In genomic region chr14:31830571-31831369, GRCm38 (mm10) we compare ENCODE assay signal across 7 mouse cellular contexts. TPM values are rescaled to one million over a fixed set of nuclear protein-coding genes. Genes with fewer than 3 reads are reported as not detected.
DNase-seq lines count a peak whose midpoint lies in the region; ATAC-seq lines count a peak whose summit lies in the region.

Gene Ankrd28, minus strand, starts transcription at chr14:31830651.

- peak within 1 kb of the TSS; percentile 81 for H3K4me2 ChIP-seq in embryonic facial prominence, embryonic 12.5 days (replicated peaks)
- H3K4me2 ChIP-seq in limb, embryonic 11.5 days (ENCODE audit: low read depth, severe bottlenecking), result peak within 1 kb of the TSS; percentile 74
- peak within 1 kb of the TSS; percentile 83 for H3K4me2 ChIP-seq in midbrain, embryonic 14.5 days (ENCODE audit: low read length)

- peak within 1 kb of the TSS; percentile 76 for H3K9ac ChIP-seq in embryonic facial prominence, embryonic 12.5 days
- peak within 1 kb of the TSS; percentile 78 for H3K9ac ChIP-seq in limb, embryonic 11.5 days (ENCODE audit: low read length)
- peak within 1 kb of the TSS; percentile 74 for H3K9ac ChIP-seq in midbrain, embryonic 14.5 days (replicated peaks; ENCODE audit: low read length)

- under 1% methylated on average over 81 of the region's 81 CpGs for WGBS in embryonic facial prominence, embryonic 12.5 days
- 0% methylated on average over 57 of the region's 81 CpGs for WGBS in limb, embryonic 11.5 days
- under 1% methylated on average over 75 of the region's 81 CpGs for WGBS in midbrain, embryonic 14.5 days

- no peaks in the 10 kb centered on the region for H3K9me3 ChIP-seq in embryonic facial prominence, embryonic 12.5 days
- no peaks in the 10 kb centered on the region for H3K9me3 ChIP-seq in limb, embryonic 11.5 days (ENCODE audit: control insufficient read depth, low read length)
- H3K9me3 ChIP-seq in midbrain, embryonic 14.5 days (ENCODE audit: control insufficient read depth, low read length), result no peaks in the 10 kb centered on the region

- H3K4me3 ChIP-seq in embryonic facial prominence, embryonic 12.5 days, result peak within 1 kb of the TSS; percentile 93
- peak within 1 kb of the TSS; percentile 88 for H3K4me3 ChIP-seq in limb, embryonic 11.5 days (ENCODE audit: low read depth, low read length)
- peak within 1 kb of the TSS; percentile 97 for H3K4me3 ChIP-seq in midbrain, embryonic 14.5 days (replicated peaks; ENCODE audit: low read depth, low read length)

- H3K27me3 ChIP-seq in embryonic facial prominence, embryonic 12.5 days, result no peaks in the 10 kb centered on the region
- H3K27me3 ChIP-seq in limb, embryonic 11.5 days (ENCODE audit: control insufficient read depth, insufficient read depth, low read length), result no peaks in the 10 kb centered on the region
- H3K27me3 ChIP-seq in midbrain, embryonic 14.5 days (ENCODE audit: control insufficient read depth, insufficient read depth, low read length), result no peaks in the 10 kb centered on the region

- peak; percentile 97 for DNase-seq in adrenal gland, postnatal 25 days
- DNase-seq in heart, adult 11 months, result peak; percentile 100
- peak; percentile 95 for DNase-seq in kidney, adult 18-20 months
- peak; percentile 93 for DNase-seq in limb, embryonic 11.5 days (ENCODE audit: low spot score)
- peak; percentile 99 for DNase-seq in midbrain, embryonic 14.5 days
- peak; percentile 92 to 96 for DNase-seq in spleen, adult 18-20 months

- ATAC-seq in embryonic facial prominence, embryonic 12.5 days (ENCODE audit: insufficient number of reproducible peaks, insufficient read depth, low FRiP score, low TSS enrichment), result peak; percentile 96
- peak; percentile 95 for ATAC-seq in limb, embryonic 11.5 days (ENCODE audit: insufficient number of reproducible peaks, low FRiP score, low TSS enrichment, low read depth)
- peak; percentile 99 for ATAC-seq in midbrain, embryonic 14.5 days (ENCODE audit: low FRiP score, low TSS enrichment)

- H3K36me3 ChIP-seq in embryonic facial prominence, embryonic 12.5 days, result no peaks in the 10 kb centered on the region
- no peaks in the 10 kb centered on the region for H3K36me3 ChIP-seq in limb, embryonic 11.5 days (ENCODE audit: control insufficient read depth, insufficient read depth, low read length)
- no peaks in the 10 kb centered on the region for H3K36me3 ChIP-seq in midbrain, embryonic 14.5 days (ENCODE audit: control insufficient read depth, insufficient read depth, low read length)

- H3K4me1 ChIP-seq in embryonic facial prominence, embryonic 12.5 days, result no peaks in the 10 kb centered on the region
- H3K4me1 ChIP-seq in limb, embryonic 11.5 days (ENCODE audit: control insufficient read depth, insufficient read depth, low read length), result 0 out of 2 replicates have a peak, but pooled peaks cover 2% of the 10 kb centered on the region
- H3K4me1 ChIP-seq in midbrain, embryonic 14.5 days (ENCODE audit: control insufficient read depth, insufficient read depth, low read length), result peaks cover 15% of the 10 kb centered on the region

- peak within 1 kb of the TSS; percentile 93 for H3K27ac ChIP-seq in embryonic facial prominence, embryonic 12.5 days
- H3K27ac ChIP-seq in limb, embryonic 11.5 days (replicated peaks; ENCODE audit: low read depth, low read length), result peak within 1 kb of the TSS; percentile 88
- H3K27ac ChIP-seq in midbrain, embryonic 14.5 days (replicated peaks; ENCODE audit: low read depth, low read length), result peak within 1 kb of the TSS; percentile 94

RNA-seq across cellular contexts. Expression of gene Ankrd28, which starts in this region (rescaled TPM):
- total RNA-seq in adrenal gland, postnatal 25 days (2021), result 20.6 and 25.6 TPM in 2 replicates
- 9.9 and 11.0 TPM in 2 replicates for polyA plus RNA-seq in embryonic facial prominence, embryonic 12.5 days (2016; fragmentation: Nextera tagmentation; extraction: Ambion mirVana)
- polyA plus RNA-seq in limb, embryonic 11.5 days (2014; fragmentation: Nextera tagmentation; extraction: Ambion mirVana), result 9.9 and 10.2 TPM in 2 replicates
- 10.1 and 15.3 TPM in 2 replicates for polyA plus RNA-seq in midbrain, embryonic 14.5 days (2014; fragmentation: Nextera tagmentation; extraction: Ambion mirVana)

Comparison
In these comparisons a context has a peak if more than half of its experiments do, and no peak if none do; other contexts are left out.
1. Peak in every context shown above with its lines: DNase-seq, ATAC-seq, H3K4me3 ChIP-seq and H3K27ac ChIP-seq.